Mouse (Mus musculus): Measurements from ENCODE around the gene Tgm3. TPM values are rescaled to one million over a fixed set of nuclear protein-coding genes. Genes with fewer than 3 reads are reported as not detected.

Tgm3 gene
- total RNA-seq, 2 experiments from 2014 or later: 0.21 TPM; not detected in 1

DNA sequence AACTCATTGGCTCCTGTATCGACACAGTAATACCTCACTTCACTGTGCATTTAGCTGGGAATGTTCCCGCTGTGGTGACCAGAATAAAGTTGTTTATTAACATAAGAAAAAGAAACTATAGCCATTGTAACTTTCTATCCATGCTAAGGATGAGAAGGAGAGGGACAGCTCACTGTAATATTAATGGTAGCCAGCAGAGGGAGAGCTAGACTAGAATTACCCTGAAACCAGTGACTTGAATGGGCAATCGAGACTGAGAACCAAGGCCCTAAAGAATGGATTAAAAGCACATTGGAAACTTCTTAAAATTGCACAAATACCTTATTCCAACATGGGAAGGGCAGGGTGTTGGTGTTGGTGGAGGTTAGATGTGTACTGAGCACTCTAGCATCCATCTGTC is 56.1 kb downstream of the Tgm3 start:
- DNase-seq (ENCODE audit: low spot score in 2 of 2): no peak

DNA sequence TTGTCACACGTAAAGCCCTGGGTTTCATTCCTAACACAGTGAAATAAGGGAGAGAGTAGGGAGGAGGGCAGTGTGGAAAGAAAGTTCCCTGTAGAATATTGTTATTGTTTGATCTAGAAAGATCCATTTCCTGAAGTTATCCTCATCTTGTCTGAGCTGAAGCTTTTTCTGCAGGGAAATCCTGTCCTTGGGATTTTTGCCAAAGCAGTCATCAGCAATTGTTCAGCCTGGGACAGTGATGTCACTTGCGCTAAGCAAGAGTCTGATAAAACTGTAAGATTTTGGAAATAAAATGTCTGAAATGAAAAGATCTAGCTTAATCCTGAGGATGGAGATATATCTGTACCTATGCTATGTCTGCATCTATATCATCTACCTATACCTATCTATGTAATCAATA is 58.2 kb downstream of the Tgm3 start:
- DNase-seq (ENCODE audit: low spot score in 2 of 2): no peak

Small RNA genes within 50 kb of the gene (microRNA-seq; reads per million reads assigned to microRNA genes)
- gene Mir6339: not detected

Other genes with a start within 250 kb of the Tgm3 start
- 10 to 100 TPM; 11.5 to 11.9 TPM for gene Stk35, start 211.8 kb upstream of the Tgm3 start, total RNA-seq (2021)
- not detected for gene Tgm6, start 100.1 kb downstream of the Tgm3 start, total RNA-seq (2021)
- gene Snrpb, start 167.1 kb downstream of the Tgm3 start, total RNA-seq (2021): 100 to 1,000 TPM; 188 to 199 TPM
- not detected for gene Tmc2, start 182.8 kb downstream of the Tgm3 start, total RNA-seq (2021)

All from gastrocnemius, postnatal 4 days (tissue).